Mouse (Mus musculus) monocyte, adult 2 months (primary cell): ENCODE measurements at regions not wholly inside any gene's neighbourhood (a gene's known extent, or its start where the extent isn't known, plus 50 kb on each side); places are given as distances from the start of the nearest gene placed in this dataset.

Experiments used
- DNase-seq, 2 experiments: peaks; one replicate each; pipeline ENCODE4 v3.0.0; 2022; ENCODE audit warnings: low spot score in 2 of 2, low read depth in 1 of 2

DNA sequence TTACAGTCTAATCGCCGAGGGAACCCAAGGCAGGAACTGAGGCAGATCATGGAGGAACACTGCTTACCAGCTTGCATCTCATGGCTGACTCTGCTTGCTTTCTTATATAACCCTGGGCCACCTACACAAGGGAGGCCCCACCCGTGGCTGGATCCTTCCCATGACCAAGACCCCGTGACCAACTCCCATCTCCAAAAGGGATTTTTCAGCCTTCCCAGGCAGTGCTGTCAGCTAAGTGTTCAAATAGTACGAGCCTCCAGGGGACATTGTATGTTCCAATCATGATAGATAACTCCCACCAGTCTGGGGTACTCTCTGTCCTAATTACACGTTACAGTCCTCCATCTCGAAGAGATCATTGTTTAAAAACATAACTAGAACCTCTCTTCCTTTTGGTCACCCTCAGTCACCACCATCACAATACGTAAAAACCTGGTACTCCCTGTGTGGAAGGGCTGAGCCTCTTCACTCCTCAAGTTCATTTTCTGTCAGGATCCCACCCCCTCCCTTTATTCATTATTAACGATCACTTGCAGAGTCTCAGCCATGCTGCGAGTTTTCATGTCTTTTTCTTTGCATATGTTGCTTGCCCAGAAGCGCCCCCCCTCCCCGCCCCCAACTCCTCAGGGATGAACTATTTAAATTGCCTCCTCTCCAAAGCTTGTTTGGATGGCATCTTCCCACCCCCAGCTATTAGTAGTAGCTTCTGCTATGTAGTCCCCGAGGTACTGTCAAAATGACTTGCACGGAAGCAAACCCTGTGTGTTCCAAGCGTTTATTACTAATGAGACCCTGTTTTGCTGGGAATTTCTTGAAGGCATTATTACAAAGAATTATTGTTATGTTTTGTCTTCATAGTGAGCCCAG lies 406.2 kb upstream of the Mmadhc start:
- no peak for DNase-seq

GRCm38 (mm10) chr2:50698841-50699240 lies 402.2 kb upstream of the Mmadhc start:
- DNase-seq = no peak

DNA sequence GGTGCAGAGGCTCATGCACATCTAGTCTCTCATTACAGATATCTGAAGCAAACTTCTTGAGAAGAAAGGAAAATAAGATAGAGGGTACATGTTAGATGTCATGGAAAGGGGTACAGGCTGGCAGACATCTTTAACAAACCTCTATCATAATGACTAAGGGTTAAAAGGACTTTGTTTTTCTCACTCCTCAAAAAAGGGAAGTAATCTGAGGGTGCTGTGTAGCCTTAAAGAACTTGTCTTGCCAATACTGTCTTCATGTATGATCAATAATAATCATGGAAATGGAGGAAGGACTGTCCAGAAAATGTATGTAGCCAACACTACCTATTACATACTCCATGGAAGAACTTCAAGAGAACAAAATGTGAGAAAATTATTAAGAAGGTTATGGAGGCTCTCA lies 400.0 kb upstream of the Mmadhc start:
- DNase-seq = no peak

GRCm38 (mm10) chr2:50694849-50695248 lies 398.2 kb upstream of the Mmadhc start:
- no peak for DNase-seq

DNA sequence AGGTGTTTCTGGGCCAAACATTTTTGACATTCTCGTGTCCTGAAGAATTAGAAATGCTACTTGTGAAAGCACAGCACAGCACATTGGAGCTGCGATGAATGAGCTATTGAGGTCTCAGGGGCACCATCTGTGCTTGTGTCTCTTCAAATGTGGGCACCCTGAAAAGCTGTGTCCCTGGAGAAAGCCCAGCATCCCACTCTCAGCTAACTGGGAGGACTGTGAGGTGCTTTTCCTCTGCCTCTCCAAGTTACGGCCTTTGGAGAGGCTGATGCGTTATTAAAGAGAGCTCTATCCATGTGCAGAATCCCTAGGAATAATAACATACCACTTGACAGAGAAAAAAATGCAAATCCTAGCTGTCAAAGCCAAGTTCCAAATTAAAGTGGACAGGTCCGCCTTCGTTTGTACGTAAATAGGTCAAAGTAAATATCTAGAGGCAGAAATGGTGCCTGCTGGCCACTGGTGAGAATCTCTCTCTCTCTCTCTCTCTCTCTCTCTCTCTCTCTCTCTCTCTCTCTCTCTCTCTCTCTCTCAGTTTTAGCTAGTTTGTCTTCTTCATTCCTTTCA lies 397.3 kb upstream of the Mmadhc start:
- DNase-seq = no peak

GRCm38 (mm10) chr2:50690120-50691103 lies 393.8 kb upstream of the Mmadhc start:
- DNase-seq = peak in 1 of 2 experiments; percentile 28

- DNase-seq = no peak
Measured at GRCm38 (mm10) chr2:50687672-50688151, 391.1 kb upstream of the Mmadhc start.

DNA sequence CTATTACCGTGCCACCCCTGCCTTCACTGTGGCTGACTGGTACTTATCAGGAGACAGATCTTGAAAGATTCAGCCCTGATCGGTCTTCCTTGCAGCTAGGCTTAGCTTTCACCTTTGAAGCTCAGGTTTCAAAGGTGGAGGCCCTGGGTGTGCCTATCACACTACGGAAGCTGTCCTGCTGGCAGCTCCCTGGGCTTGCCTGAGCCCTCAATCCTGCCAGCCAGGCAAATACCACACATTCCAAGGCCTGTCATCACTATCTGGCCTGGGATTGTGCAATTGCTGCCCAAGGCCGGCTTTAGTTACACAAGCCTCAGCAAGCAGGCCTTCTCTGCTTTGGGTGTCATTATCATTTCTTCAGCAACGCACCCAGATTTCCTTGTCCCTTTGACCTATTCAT lies 390.6 kb upstream of the Mmadhc start:
- DNase-seq = peak in 1 of 2 experiments; percentile 38

GRCm38 (mm10) chr2:50677456-50677855 lies 380.9 kb upstream of the Mmadhc start:
- no peak for DNase-seq

GRCm38 (mm10) chr2:50675736-50676550 lies 379.3 kb upstream of the Mmadhc start:
- no peak for DNase-seq

DNA sequence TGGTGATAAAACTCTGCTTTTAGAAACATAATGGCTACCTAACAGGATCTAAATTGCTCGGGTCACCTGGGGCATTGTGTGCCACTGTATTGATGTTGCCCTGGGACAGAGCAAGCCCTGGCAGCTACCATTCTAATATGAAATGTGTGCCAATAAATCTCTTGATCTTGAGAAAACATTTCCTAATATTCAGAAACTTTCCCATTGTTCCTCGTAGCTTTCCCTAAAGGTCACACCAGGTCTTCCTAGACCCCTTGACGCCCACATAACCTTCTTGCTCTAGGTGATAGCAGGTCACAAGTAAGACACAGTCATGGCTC lies 378.2 kb upstream of the Mmadhc start:
- DNase-seq = no peak

DNA sequence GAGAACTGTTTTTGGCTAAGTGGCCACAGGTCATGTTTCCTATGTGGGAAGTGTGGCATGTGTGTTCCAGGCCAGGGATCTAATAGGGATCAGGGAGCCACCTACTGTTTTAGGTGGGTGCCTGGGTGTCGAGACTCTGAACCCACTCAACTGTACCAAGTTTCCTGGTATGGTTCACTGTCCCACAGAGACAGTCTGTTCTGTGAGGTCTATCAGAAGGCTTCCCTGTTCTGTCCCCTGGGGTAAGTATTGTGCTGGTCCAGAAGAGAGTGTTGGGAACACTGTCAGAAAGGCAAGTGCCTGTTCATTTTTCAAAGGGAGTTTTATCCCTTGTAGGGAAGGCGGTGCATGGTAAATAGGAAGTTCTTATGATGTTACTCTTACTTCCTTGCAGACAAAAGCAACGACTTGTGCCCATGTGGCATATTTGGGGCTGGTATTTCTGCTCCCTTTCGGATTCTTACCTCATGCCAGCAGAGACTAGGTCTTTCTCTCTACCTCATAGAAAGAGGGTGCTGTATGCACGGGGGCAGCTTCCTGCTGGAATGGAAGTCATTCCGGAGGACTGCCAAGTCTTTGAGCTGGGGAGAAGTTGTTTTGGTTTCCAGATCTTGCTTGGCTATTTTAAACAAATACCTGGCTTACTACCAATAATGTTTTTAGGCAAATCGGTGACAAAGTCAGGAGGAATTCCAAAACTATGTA lies 377.7 kb upstream of the Mmadhc start:
- no peak for DNase-seq

- no peak for DNase-seq
Measured at GRCm38 (mm10) chr2:50669297-50669696, 372.7 kb upstream of the Mmadhc start.

DNA sequence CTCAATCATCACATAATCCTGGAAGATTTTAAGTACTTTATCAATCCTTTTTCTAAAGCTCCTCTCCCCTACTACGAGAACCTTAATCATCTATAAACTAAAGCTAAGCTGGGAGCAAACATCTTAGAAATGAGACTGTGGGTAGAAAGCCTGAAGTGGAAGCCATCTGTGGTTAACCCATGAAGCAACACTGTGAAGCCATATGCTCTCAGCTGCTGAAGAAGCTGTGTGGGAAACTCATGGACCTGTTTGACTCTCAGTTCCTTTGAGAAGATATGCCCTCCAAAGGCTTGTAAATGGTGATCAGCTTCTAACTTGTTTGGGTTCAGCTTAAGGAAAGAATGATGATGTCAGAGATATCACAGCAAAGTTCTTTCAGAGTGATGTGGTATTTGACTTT lies 372.2 kb upstream of the Mmadhc start:
- no peak for DNase-seq

DNA sequence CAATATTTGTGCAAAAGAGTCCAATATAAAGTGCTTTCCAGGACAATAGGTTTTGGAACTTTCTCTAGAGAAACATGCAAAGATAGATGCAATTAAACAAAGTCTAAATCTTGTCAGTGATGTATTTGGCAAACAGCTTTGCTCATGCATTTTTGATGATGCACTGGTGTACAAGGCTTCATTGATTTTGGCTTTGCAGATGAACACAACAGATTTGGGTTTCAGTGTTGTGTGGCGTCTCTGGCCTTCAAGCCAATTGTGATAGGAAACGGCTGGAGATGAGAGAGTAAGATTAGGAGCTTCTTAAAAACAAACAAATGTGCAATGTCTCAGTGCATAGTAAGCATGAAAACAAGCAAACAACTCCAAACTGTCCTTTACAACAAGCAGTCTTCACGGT lies 370.6 kb upstream of the Mmadhc start:
- no peak for DNase-seq

GRCm38 (mm10) chr2:50662504-50662903 lies 365.9 kb upstream of the Mmadhc start:
- DNase-seq = no peak

DNA sequence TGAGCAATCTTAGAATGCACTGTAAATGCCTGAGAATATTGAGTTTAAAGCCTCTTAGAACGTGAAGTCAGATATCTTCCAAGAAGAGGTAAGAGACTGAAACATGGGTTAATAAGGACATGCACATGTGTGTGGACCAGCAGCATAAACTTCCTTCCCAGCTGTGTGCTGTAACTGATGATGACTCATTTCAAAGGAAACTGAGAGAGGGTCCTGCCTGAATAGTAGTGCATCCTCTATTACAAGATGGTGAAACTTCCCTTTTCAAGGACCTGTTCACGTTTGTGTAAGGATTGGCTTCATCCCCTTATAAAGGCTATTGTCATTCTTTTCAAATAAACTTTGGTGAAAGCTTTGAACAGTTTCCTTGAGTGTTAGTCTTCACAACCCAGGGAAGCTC lies 363.4 kb upstream of the Mmadhc start:
- DNase-seq = no peak

- DNase-seq = no peak
Measured at GRCm38 (mm10) chr2:50657826-50658225, 361.2 kb upstream of the Mmadhc start.

DNA sequence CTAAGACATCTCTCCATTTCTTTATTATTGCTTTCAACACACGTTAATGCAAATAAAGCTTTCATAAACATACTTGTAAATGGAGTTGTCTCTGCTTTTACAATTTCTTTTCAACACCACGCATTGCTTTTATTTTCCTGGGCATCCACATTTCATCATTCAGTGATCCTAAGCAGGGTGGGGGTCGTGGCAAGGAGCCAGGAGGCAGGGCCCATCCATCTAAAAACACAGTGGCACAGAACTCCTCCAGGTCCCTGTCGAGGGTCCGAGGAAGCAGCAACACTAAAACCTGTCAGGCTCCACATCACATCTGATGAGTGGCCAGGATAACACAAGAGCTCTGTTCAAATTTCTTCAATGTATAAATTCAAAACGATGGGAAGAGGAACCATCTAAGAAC lies 359.8 kb upstream of the Mmadhc start:
- DNase-seq = no peak

GRCm38 (mm10) chr2:50654953-50655324 lies 358.3 kb upstream of the Mmadhc start:
- DNase-seq = no peak
